Mouse (Mus musculus): Measurements from ENCODE around the gene Il4i1.

Gene Il4i1

DNA sequence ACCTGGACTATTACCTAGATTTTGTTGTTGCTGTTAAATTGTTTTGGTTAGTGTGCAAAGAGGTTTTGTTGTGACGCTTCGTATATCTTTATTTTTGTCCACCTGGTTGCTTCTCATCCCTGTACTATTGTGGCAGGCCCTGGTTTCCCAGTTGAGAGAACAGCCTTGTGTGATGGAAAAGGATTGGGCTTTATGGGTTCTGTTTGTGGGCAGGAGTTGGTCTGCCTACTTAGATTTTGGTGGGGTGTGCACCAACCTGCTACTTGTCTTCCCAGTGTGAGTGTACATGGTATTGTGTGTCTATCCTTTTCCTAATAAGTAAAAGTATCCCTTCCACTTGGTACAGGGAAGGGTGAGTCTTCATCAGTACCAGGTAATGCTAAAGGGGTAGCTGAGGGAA is 3.2 kb downstream of the Il4i1 start:
- DNase-seq = no peak

DNA sequence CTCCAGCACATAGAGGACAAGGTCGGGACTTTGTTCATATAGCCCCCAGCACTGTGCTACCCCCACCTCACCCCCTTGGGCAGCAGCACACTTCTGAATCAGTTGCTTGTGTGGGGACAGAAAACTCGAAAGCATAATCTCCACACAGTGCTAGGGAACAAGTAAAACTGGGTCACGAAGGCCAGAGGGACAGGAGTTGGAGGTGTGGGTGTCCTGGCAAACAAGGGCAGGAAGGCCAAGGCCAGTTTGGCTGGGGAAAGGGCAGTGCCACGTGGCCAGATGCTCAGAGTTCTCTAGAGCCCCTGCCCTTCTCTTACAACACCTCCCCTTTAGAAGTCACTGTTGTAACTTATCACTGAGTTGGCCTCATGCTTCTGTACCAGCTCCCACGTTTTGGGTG is 3.7 kb downstream of the Il4i1 start:
- DNase-seq = no peak

DNA sequence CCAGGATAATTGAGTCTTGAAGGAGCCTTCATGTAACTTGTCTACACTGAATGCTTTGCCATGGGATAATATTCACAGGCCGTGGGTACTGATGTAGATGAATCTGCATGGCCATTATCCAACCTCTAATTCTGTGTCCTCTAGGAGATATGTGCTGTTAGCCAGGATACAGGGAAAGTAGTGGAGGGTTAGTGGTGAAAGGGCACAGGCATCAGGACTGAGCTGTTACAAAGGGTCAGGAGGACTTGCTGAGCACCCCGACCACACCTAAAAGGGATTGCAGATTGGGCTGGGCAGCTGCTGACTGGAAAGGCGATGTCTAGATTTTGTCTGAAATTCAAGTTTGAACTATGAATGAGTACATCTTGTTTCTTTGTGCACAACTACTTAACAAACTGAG is 4.3 kb downstream of the Il4i1 start:
- DNase-seq = no peak

DNA sequence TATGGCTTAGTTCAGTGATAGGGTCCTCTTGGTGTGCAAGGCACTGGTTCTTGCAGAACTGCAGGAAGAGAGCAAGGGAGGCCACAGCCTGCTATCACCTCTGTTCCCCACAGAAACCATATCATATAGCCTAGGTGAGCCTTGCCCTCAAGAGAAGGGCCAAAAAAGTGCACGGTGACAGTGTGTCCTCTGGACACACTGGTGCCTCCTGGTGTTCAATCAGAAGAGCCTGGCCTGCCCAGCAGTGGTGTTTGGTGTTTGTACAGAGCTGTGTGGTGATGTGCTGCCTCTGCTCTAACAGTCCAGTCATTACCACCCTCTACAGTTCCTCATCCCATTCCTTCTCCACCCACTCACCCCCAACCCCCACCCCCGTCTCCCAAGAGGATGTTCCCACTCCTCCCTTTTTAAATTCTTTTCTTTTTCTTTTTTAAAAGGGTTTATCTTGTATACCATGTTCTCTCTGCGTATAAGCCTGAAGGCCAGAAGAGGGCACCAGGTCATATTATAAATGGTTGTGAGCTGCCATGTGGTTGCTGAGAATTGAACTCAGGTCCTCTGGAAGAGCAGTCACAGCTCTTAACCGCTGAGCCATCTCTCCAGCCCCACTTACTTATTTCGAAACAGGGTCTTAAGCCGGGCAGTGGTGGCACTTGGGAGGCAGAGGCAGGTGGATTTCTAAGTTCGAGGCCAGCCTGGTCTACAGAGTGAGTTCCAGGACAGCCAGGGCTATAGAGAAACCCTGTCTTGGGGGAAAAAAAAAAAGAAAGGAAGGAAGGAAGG is 5.7 kb downstream of the Il4i1 start:
- DNase-seq = no peak

DNA sequence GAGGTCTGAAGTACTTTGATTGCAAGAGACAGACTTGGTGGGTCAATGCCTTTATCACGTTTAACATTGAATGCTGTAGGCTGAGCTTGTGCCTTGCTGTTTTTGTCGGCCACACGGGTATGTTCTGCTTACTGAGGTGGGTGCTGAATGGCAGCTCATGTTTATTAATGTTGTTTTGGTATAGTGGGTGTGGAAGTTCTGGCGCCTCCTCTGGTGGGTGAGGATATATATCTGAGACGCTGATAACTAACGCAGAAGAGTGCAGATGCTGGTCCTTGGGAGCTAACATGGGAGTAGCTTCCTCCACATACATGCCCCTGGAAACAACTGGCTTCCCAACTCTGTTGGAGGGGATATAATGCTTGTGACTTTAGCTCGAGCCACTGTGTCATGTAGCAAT is 7.2 kb downstream of the Il4i1 start:
- DNase-seq = no peak

DNA sequence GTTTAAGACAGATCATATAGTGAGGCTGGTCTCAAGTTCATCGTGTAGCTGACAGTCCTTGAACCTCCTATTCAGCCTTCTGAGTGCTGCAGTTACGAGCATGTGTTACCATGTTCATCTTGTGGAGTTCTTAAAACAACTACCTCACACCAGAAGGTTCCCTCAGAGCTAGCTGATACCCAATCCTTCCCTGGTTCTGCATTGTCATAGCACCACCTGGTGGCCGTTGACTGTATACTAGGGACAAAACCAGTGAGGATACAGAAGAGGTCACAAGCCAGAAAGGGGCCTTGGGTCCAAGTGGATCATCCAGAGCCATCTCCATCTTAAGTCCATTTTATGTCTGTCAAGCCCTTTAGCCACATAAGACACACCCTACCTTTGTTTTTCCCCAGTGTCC is 8.7 kb downstream of the Il4i1 start:
- DNase-seq = peak; percentile 86 to 87

DNA sequence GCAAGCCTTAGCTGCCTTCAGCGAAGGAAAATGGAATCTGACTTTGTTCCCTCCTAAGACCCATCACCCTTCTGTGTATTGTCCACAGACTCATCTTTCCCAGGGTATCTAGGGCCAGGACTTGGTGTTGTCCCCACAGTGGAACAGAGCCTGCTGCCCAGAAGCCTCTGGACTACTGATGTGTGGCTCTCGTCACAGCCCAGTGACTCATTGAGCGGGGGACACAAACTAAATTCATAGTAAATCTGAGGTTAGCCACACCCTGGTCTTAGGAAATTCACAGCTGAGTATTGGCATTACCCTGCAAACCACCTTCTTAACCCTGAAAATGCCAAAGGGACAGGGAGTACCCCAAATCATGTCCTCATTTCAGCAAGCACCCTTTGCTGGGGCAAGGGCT is 10.6 kb downstream of the Il4i1 start:
- no peak for DNase-seq

DNA sequence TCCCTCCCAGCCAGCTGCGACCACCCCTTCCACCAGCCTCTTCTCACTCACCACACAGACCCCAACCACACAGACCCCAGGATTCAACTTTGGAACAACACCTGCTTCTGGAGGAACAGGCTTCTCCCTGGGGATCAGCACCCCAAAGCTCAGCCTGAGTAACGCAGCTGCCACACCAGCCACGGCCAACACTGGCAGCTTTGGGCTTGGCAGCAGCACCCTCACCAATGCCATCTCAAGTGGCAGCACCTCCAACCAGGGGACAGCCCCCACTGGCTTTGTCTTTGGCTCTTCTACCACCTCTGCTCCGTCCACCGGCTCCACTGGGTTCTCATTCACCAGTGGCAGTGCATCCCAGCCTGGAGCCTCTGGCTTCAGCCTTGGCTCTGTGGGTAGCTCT is 12.5 kb downstream of the Il4i1 start:
- no peak for DNase-seq

DNA sequence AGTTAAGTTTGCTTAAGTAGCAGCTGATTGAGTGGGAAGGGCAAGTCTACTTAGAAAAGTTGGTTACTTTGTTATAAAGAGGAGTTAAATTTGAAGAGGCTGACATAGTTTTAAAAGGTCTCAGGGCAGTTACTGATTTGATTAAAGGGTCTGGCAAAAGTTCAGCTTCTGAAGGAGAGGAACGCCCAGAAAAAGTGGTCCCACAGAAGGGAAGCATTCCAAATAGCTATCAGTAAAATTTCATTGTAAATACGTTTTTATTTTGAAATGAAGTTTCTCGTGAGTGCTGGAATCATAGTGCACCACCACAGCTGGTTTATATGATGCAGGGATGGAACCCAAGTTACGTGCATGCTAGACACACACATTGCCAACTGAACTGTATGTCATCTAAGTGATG is 16.6 kb downstream of the Il4i1 start:
- DNase-seq = no peak

DNA sequence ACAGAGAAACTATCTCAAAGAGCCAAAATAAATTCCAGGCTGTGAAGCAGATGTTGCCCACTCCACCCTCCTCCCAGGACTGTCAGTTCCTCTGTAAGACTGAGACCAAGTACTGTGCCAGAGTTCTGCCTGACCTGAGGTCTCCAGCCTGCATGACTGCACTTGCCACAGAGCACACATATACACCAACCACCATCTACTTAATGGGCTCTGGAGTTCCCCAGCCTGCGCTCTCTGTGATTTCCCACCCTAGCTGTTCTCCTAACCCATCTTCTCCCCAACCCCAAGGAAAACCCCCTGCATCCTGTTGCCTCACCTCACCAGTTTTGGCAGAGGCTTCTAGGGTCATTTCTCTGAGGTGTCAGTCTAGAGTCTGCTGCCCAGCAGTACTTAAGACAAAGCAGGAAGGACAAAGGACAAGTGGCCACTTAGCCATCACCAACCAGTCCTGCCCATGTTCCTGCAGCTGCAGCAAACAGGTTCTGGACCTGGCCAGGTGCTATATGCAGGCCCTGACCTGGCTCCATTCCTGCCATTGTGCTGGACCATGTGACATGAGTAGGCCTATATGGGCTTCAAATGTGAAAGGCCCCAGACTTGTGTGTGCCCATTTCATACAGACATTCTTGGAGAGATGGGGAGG is 19.3 kb downstream of the Il4i1 start:
- no peak for DNase-seq

DNA sequence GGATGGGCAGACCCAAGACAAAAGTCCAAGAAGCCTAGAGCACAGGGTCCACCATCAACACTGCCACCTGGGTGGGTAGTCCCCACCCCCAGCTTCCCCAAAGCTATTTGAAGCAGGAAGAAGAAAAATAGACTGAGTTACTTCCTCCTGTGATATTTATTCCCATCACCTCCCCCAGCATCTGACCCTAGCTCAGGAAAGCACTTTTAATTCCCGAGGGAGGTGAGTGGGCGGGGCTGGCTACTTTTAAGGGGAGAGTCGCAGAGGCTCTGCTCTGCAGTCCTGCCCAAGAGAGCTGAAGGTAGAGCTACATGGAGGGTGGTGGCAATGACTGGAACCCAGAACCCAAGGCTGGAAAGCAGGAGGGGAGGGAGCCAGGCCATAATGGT is 19.8 kb downstream of the Il4i1 start:
- DNase-seq = no peak

DNA sequence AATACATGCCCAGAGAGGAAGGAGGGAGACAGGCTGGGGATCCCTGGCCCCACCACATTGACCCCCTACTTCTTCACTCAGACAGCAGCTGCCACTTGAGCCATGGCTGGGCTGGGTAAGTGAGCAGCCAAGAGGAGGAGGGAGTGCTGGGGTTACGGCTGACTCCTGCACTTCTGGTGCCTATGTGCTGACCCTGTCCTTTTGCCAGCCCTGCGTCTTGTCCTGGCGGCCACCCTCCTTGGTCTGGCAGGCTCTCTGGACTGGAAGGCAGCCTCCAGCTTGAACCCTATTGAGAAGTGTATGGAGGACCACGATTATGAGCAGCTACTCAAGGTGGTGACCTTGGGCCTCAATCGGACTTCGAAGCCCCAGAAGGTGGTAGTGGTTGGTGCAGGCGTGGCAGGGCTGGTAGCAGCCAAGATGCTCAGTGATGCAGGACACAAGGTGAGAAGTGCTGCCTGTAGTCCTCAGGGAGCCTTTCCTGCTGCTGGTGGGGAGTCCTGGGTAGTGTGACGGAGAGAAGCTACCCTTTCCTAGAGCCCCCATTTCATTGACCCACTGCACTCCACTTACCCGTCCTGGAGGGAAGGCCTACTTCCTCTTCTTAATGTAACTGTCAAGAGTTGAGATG is 20.4 kb downstream of the Il4i1 start:
- no peak for DNase-seq

DNA sequence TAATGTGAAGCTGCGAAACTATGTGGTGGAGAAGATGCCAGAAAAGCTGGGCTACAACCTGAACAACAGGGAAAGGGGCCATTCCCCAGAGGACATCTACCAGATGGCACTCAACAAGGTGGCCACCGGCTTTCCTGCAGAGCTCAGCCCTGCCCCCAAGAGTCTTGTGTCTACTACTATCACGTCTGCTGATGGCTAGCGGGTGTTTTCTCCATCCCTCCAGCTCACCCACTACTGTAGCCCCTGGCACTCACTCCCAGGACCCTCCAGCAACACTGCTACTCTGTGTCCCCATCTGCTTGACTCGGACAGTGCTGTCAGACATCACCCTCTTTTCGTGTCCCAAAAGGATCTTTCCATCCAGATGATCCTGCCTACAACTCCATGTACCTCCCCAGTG is 21.9 kb downstream of the Il4i1 start:
- no peak for DNase-seq

DNA sequence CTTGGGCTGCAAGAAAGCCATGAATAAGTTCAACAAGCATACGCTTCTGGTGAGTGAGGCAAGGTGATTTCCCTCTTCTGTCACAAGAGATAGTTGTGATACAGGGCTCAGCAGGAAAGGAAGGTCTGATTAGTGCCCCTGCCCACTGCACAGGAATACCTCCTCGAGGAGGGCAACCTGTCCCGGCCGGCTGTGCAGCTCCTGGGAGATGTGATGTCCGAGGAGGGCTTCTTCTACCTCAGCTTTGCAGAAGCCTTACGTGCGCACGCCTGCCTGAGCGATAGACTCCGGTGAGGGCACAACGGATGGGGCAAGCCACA is 22.9 kb downstream of the Il4i1 start:
- no peak for DNase-seq

DNA sequence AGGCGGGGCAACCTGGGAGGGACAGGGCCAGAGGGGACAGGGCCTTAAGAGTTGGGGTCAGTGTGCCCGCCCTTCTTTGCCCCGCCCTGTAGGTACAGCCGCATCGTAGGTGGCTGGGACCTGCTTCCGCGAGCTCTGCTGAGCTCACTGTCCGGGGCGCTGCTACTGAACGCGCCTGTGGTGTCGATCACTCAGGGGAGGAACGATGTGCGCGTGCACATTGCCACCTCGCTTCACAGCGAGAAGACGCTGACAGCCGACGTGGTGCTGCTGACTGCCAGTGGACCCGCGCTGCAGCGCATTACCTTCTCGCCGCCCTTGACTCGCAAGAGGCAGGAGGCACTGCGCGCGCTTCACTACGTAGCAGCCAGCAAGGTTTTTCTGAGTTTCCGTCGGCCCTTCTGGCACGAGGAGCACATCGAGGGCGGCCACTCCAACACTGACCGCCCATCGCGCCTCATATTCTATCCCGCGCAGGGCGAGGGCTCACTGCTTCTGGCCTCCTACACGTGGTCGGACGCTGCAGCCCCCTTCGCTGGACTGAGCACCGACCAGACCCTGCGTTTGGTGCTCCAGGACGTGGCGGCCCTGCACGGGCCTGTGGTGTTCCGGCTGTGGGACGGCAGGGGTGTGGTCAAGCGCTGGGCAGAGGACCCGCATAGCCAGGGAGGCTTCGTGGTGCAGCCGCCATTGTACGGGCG is 23.5 kb downstream of the Il4i1 start:
- DNase-seq = no peak

DNA sequence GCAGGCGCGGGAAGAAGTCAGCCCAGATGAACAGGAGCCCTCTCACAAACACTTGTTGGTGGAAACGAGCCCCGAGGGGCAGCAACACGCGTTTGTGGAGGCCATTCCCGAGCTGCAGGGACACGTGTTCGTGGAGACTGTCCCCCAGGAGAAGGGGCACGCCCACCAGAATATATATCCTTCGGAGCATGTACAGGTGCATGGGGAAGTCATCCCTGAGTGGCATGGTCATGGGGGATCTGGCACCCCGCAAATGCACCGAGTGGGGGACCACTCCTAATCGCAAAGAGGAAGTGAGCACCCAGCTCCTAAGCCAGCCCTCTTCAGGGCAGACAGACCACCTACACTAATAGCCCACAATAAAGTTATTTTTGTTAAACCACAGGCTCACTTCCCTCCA is 24.2 kb downstream of the Il4i1 start:
- no peak for DNase-seq

DNA sequence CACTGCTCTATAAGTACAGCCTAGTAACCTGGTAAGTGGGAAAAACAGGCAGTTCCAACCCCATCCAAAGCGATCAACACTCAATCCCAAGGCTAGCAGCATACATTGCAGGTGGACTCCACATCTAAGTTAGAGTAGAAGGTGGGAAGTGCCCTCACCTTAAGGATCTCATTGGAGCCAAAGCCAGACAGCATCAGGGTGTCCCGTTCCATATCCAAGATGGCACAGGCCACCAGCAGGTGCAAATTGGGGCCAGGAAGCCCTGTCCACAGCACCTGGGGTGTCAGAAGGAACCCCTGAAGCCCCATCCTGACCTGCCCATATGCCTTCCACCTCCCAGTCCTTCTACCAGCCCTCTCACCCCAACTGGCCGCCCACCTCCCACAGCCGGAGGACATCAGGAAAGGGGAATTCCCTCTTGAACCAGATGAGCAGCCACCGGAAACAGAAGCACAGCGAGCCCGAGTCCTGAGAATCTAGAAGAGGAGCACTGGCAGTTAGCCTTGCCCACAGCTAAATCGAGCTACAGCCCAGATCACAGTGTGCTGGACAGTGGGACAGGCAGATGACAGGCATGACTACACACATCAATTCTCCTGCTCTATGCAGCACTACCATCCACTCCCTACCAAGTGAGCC is 25.8 kb downstream of the Il4i1 start:
- DNase-seq = no peak

DNA sequence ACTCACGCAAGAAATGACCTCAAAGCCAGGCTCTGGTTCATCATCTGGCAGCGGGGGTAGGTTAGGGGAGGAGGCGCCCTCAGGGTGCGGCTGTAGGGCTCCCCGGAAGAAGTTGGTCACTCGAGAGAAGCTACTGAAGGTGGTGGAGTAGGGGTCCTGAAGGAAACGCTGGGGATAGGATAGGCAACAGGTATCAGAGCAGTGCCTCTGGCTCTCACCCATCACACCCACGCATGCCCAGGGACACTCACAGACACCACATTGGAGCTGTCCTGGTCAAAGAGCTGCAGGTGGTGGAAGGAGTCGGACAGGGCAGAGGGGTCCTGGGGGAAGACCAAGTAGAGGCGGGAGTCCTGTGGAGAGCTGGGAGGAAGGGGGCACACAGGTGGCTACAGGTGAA is 28.8 kb downstream of the Il4i1 start:
- DNase-seq = no peak

DNA sequence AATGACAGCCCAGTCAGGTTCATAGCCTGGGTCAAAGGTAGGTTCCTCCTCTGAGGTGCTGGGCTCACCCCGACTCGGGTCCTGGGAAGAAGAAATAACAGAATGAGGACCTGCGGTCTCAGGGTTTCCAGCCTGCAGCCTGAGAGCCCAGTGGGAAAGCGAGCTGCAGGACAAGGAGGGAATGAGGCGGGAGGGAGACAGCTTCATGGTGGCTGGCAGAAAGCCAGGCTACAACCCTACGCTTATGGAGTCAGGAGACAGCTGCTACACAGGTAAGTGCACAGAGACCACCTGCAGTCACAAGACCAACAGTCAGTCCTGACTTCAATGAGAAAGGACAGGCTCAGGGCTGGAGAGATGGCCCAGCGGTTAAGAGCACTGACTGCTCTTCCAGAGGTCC is 30.6 kb downstream of the Il4i1 start:
- no peak for DNase-seq

DNA sequence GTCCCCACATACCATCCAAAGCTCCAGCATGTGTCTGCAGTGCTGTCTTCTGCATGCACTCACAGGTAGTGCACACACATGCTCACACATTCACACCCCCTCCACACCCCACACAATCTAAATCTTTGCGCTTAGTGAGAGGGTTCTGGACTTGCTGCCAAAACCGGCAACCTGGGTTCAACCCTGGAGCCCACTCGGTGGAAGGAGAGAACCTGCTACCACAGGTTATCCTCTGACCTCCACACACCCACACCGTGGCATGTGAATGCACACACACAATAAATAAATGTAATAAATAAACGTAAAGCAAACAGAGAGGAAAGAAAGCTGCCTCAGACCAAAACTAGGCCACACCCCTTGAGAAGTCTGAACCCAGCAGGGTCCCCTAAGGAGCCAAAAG is 31.6 kb downstream of the Il4i1 start:
- peak in 1 of 2 experiments; percentile 21 for DNase-seq

DNA sequence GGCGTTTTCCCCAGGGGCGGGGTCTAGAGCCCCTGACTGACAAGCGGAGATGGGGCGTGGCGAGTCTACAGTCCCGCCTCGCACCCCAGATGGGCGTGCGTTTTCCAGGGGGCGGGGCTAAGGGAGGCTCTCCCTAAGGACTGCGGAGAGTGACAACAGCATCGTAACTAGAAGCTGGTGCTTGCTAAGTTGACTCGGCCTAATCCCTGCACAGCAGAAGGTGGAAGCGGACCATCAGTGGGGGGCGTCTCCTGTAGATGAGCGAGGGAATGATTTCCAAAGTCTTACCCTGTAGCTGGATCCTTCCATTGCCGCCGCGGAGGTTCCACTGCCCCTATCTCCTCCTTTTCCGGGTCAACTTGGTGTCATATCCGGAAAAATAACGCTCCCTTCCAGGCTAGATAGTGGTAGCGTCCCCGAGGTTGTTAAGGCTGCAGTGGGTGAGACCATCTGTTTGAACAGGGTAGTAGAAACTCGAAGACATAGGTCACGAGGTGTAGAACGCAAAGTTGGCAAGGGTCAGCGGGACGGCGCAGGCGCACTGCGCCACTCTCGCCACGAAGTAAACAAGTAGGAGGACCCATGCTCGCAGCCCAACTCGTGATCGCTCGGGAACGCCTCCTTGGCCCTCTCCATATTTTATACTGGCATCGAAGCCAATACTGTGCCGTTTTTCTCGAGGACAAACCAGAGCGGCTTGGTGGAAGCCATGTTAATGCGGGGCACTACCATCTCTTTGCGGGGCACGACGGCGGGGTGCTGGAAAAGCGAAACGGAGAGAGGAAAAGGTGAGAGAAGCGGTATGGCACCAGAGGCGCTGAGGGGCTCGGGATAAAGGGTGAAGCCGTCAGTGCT is 32.6 kb downstream of the Il4i1 start, which contains the start of the genes Akt1s1 and Tbc1d17:
Gene Akt1s1, plus strand, starts transcription at position 431 of the 855 bp plus-strand sequence.
Gene Tbc1d17, minus strand, starts transcription at position 519 of the 855 bp plus-strand sequence.
- peak; percentile 100 for DNase-seq
